Mouse (Mus musculus): Measurements from ENCODE around the gene Pde6g. TPM values are rescaled to one million over a fixed set of nuclear protein-coding genes. Genes with fewer than 3 reads are reported as not detected.

Gene Pde6g
- polyA plus RNA-seq, 1 experiment: 0.18 TPM

- Histone ChIP-seq H3K27me3 (ENCODE audit: control insufficient read depth, insufficient read depth, insufficient read length) (no peaks in the 10 kb centered on the region), H3K4me2 (ENCODE audit: low read depth) (no peak overlapping the region), H3ac (ENCODE audit: control insufficient read depth, insufficient read length) (no peak overlapping the region), H3K4me3 (no peak overlapping the region), H3K79me2 (ENCODE audit: control insufficient read depth, insufficient read depth) (peaks cover 28% of the 10 kb centered on the region), H3K36me3 (ENCODE audit: control insufficient read depth, insufficient read depth) (peaks cover 14% of the 10 kb centered on the region)
- no peak for TF ChIP-seq MYOD1 (IDR thresholded peaks at IDR 0.05; ENCODE audit: control insufficient read depth in 1 of 3, insufficient read length in 2 of 3, low read depth in 2 of 3)
- TF ChIP-seq MYOG (IDR thresholded peaks at IDR 0.05; ENCODE audit: control insufficient read depth in 1 of 3, insufficient read depth in 1 of 3, insufficient read length in 2 of 3, low read depth in 2 of 3): no peak
- no peak for TF ChIP-seq POLR2AphosphoS2 (IDR thresholded peaks at IDR 0.05; ENCODE audit: insufficient read length, low read depth)
- no peak for TF ChIP-seq SRF (IDR thresholded peaks at IDR 0.05; ENCODE audit: control insufficient read depth, insufficient read length, low read depth)
- TF ChIP-seq REST (IDR thresholded peaks at IDR 0.05; ENCODE audit: insufficient read depth, insufficient read length): no peak
- no peak for TF ChIP-seq USF1 (IDR thresholded peaks at IDR 0.05; ENCODE audit: low read depth)
- TF ChIP-seq E2F4 (IDR thresholded peaks at IDR 0.05; ENCODE audit: insufficient read depth): no peak
- no peak for TF ChIP-seq MAX (IDR thresholded peaks at IDR 0.05; ENCODE audit: low read depth)
- TF ChIP-seq TCF3 (IDR thresholded peaks at IDR 0.05; ENCODE audit: insufficient read length, low read depth): no peak
- no peak for TF ChIP-seq CEBPB (IDR thresholded peaks at IDR 0.05; ENCODE audit: insufficient read depth, poor library complexity, severe bottlenecking)
- TF ChIP-seq TCF12 (IDR thresholded peaks at IDR 0.05; ENCODE audit: insufficient read depth, poor library complexity, severe bottlenecking): no peak
- TF ChIP-seq POLR2A (IDR thresholded peaks at IDR 0.05; ENCODE audit: insufficient read length, low read depth): no peak
Measured at GRCm38 (mm10) chr11:120464365-120464764, 11.1 kb upstream of the Pde6g start.

- H3K4me3 ChIP-seq: no peak overlapping the region
- H3K79me2 ChIP-seq (ENCODE audit: control insufficient read depth, insufficient read depth): peaks cover 28% of the 10 kb centered on the region
- no peaks in the 10 kb centered on the region for H3K27me3 ChIP-seq (ENCODE audit: control insufficient read depth, insufficient read depth, insufficient read length)
- H3ac ChIP-seq (ENCODE audit: control insufficient read depth, insufficient read length): no peak overlapping the region
- TF ChIP-seq USF1 (IDR thresholded peaks at IDR 0.05; ENCODE audit: low read depth): no peak
- TF ChIP-seq E2F4 (IDR thresholded peaks at IDR 0.05; ENCODE audit: insufficient read depth): no peak
- no peak for TF ChIP-seq MAX (IDR thresholded peaks at IDR 0.05; ENCODE audit: low read depth)
- TF ChIP-seq POLR2AphosphoS2 (IDR thresholded peaks at IDR 0.05; ENCODE audit: insufficient read length, low read depth): no peak
- TF ChIP-seq TCF3 (IDR thresholded peaks at IDR 0.05; ENCODE audit: insufficient read length, low read depth): no peak
- no peak for TF ChIP-seq SRF (IDR thresholded peaks at IDR 0.05; ENCODE audit: control insufficient read depth, insufficient read length, low read depth)
- no peak for TF ChIP-seq MYOD1 (IDR thresholded peaks at IDR 0.05; ENCODE audit: control insufficient read depth in 1 of 3, insufficient read length in 2 of 3, low read depth in 2 of 3)
- no peak for TF ChIP-seq REST (IDR thresholded peaks at IDR 0.05; ENCODE audit: insufficient read depth, insufficient read length)
- no peak for TF ChIP-seq MYOG (IDR thresholded peaks at IDR 0.05; ENCODE audit: control insufficient read depth in 1 of 3, insufficient read depth in 1 of 3, insufficient read length in 2 of 3, low read depth in 2 of 3)
- TF ChIP-seq POLR2A (IDR thresholded peaks at IDR 0.05; ENCODE audit: insufficient read length, low read depth): no peak
- TF ChIP-seq TCF12 (IDR thresholded peaks at IDR 0.05; ENCODE audit: insufficient read depth, poor library complexity, severe bottlenecking): no peak
- no peak for TF ChIP-seq CEBPB (IDR thresholded peaks at IDR 0.05; ENCODE audit: insufficient read depth, poor library complexity, severe bottlenecking)
- H3K4me2 ChIP-seq (ENCODE audit: low read depth): no peak overlapping the region
- H3K36me3 ChIP-seq (ENCODE audit: control insufficient read depth, insufficient read depth): peaks cover 15% of the 10 kb centered on the region
Measured at GRCm38 (mm10) chr11:120463536-120463935, 10.2 kb upstream of the Pde6g start.

GRCm38 (mm10) chr11:120458847-120459597, 5.7 kb upstream of the Pde6g start:
- Histone ChIP-seq H3K4me2 (ENCODE audit: low read depth) (peak overlapping the region; percentile 99), H3K4me3 (peak overlapping the region; percentile 88), H3K27me3 (ENCODE audit: control insufficient read depth, insufficient read depth, insufficient read length) (no peaks in the 10 kb centered on the region), H3ac (ENCODE audit: control insufficient read depth, insufficient read length) (peak overlapping the region; percentile 80), H3K36me3 (ENCODE audit: control insufficient read depth, insufficient read depth) (peaks cover 15% of the 10 kb centered on the region), H3K79me2 (ENCODE audit: control insufficient read depth, insufficient read depth) (peaks cover 17% of the 10 kb centered on the region)
- TF ChIP-seq POLR2AphosphoS2 (IDR thresholded peaks at IDR 0.05; ENCODE audit: insufficient read length, low read depth) (no peak), TCF3 (IDR thresholded peaks at IDR 0.05; ENCODE audit: insufficient read length, low read depth) (no peak), MYOD1 (IDR thresholded peaks at IDR 0.05; ENCODE audit: control insufficient read depth in 1 of 3, insufficient read length in 2 of 3, low read depth in 2 of 3) (no peak), MYOG (IDR thresholded peaks at IDR 0.05; ENCODE audit: control insufficient read depth in 1 of 3, insufficient read depth in 1 of 3, insufficient read length in 2 of 3, low read depth in 2 of 3) (no peak), USF1 (IDR thresholded peaks at IDR 0.05; ENCODE audit: low read depth) (no peak), E2F4 (IDR thresholded peaks at IDR 0.05; ENCODE audit: insufficient read depth) (no peak), POLR2A (IDR thresholded peaks at IDR 0.05; ENCODE audit: insufficient read length, low read depth) (no peak), MAX (IDR thresholded peaks at IDR 0.05; ENCODE audit: low read depth) (no peak), REST (IDR thresholded peaks at IDR 0.05; ENCODE audit: insufficient read depth, insufficient read length) (no peak), SRF (IDR thresholded peaks at IDR 0.05; ENCODE audit: control insufficient read depth, insufficient read length, low read depth) (no peak), CEBPB (IDR thresholded peaks at IDR 0.05; ENCODE audit: insufficient read depth, poor library complexity, severe bottlenecking) (no peak), TCF12 (IDR thresholded peaks at IDR 0.05; ENCODE audit: insufficient read depth, poor library complexity, severe bottlenecking) (no peak)

- Histone ChIP-seq H3K27me3 (ENCODE audit: control insufficient read depth, insufficient read depth, insufficient read length) (no peaks in the 10 kb centered on the region), H3K36me3 (ENCODE audit: control insufficient read depth, insufficient read depth) (peaks cover 14% of the 10 kb centered on the region), H3ac (ENCODE audit: control insufficient read depth, insufficient read length) (peak within 1 kb of the TSS; percentile 80), H3K79me2 (ENCODE audit: control insufficient read depth, insufficient read depth) (peaks cover 17% of the 10 kb centered on the region), H3K4me2 (ENCODE audit: low read depth) (peak within 1 kb of the TSS; percentile 99), H3K4me3 (peak within 1 kb of the TSS; percentile 88)
- no peak for TF ChIP-seq CEBPB (IDR thresholded peaks at IDR 0.05; ENCODE audit: insufficient read depth, poor library complexity, severe bottlenecking)
- peak; percentile 87 for TF ChIP-seq POLR2AphosphoS2 (IDR thresholded peaks at IDR 0.05; ENCODE audit: insufficient read length, low read depth)
- peak; percentile 87 for TF ChIP-seq POLR2A (IDR thresholded peaks at IDR 0.05; ENCODE audit: insufficient read length, low read depth)
Measured at GRCm38 (mm10) chr11:120457772-120458751, 4.8 kb upstream of the Pde6g start, which contains the start of the genes Oxld1 and Ccdc137. Oxld1 (minus strand) TSS chr11:120458068. Ccdc137 (plus strand) TSS chr11:120458115.

Data from myocyte (in vitro differentiated cells).